15 mouse cellular contexts compared by ENCODE assay signal in the genomic region with DNA sequence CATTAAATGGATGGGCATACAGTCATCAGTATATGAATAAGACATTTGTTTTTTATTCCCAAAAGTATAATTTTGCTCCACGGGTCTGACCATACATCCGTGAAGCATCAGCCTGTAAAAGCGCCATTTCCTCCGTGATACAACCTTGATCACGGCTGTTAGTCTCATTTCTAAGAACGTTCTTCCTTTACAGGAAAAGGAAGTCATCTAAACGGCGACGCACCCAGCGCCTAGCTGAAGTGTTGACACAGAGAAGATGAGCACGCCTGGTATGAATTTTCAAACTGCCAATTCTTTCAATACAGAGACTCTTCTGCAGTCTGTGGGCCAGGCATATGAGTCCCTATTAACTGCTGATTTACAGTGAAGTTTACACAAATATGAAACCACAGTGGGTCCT.
DNase-seq lines count a peak whose midpoint lies in the region; ATAC-seq lines count a peak whose summit lies in the region.
"Had no signal": no experiment of that assay in that cellular context is flagged by ENCODE, and none has a peak within 500 bp of the region (broad histone marks: within the 10 kb centered on the region; RNA-seq: fewer than 3 reads in every experiment).

No protein-coding gene starts in this region.

- H3K9ac ChIP-seq in heart, embryonic 15.5 days = no peak overlapping the region
- H3K9ac ChIP-seq in liver, embryonic 15.5 days = no peak overlapping the region
- H3K9ac ChIP-seq in midbrain, embryonic 11.5 days (ENCODE audit: low read length) = no peak overlapping the region
- H3K9ac ChIP-seq in kidney, embryonic 15.5 days = no peak overlapping the region
- H3K9ac ChIP-seq: forebrain, embryonic 13.5 days; lung, embryonic 15.5 days; midbrain, embryonic 12.5 days; stomach, embryonic 15.5 days had no signal

- H3K9me3 ChIP-seq in heart, embryonic 15.5 days (replicated peaks) = no peaks in the 10 kb centered on the region
- H3K9me3 ChIP-seq in liver, embryonic 15.5 days (replicated peaks) = no peaks in the 10 kb centered on the region
- H3K9me3 ChIP-seq in midbrain, embryonic 11.5 days (ENCODE audit: control insufficient read depth, low read length) = no peaks in the 10 kb centered on the region
- H3K9me3 ChIP-seq in kidney, embryonic 15.5 days (replicated peaks) = no peaks in the 10 kb centered on the region
- H3K9me3 ChIP-seq: forebrain, embryonic 13.5 days; lung, embryonic 15.5 days; midbrain, embryonic 12.5 days; stomach, embryonic 15.5 days had no signal

- no peaks in the 10 kb centered on the region for H3K27me3 ChIP-seq in heart, embryonic 15.5 days
- H3K27me3 ChIP-seq in liver, embryonic 15.5 days = no peaks in the 10 kb centered on the region
- no peaks in the 10 kb centered on the region for H3K27me3 ChIP-seq in midbrain, embryonic 11.5 days (ENCODE audit: control insufficient read depth, insufficient read depth, low read length)
- H3K27me3 ChIP-seq in kidney, embryonic 15.5 days = no peaks in the 10 kb centered on the region
- H3K27me3 ChIP-seq: forebrain, embryonic 13.5 days; lung, embryonic 15.5 days; midbrain, embryonic 12.5 days; stomach, embryonic 15.5 days had no signal

- H3K4me3 ChIP-seq in heart, embryonic 15.5 days = no peak overlapping the region
- H3K4me3 ChIP-seq in liver, embryonic 15.5 days (replicated peaks) = no peak overlapping the region
- H3K4me3 ChIP-seq in midbrain, embryonic 11.5 days (ENCODE audit: low read depth, low read length) = no peak overlapping the region
- no peak overlapping the region for H3K4me3 ChIP-seq in kidney, embryonic 15.5 days (replicated peaks)
- H3K4me3 ChIP-seq: forebrain, embryonic 13.5 days; lung, embryonic 15.5 days; midbrain, embryonic 12.5 days; stomach, embryonic 15.5 days had no signal

- DNase-seq in heart, postnatal 25 days (ENCODE audit: low spot score) = no peak
- DNase-seq in CD8-positive naive resting alpha-beta T cell, adult 2 months (ENCODE audit: low read depth in 2 of 2, low spot score in 2 of 2) = peak; percentile 3 to 7
- DNase-seq in thymus, postnatal 0 days (ENCODE audit: low spot score) = peak; percentile 35
- DNase-seq in frontal cortex, postnatal 36 days (ENCODE audit: low spot score in 2 of 2) = no peak
- no peak for DNase-seq in midbrain, embryonic 11.5 days (ENCODE audit: low spot score, missing footprints)
- DNase-seq: cerebellum, adult 11 months; kidney, postnatal 14 days; right cerebral cortex, postnatal 25 days had no signal

- H3K36me3 ChIP-seq in heart, embryonic 15.5 days = no peaks in the 10 kb centered on the region
- no peaks in the 10 kb centered on the region for H3K36me3 ChIP-seq in liver, embryonic 15.5 days (replicated peaks)
- H3K36me3 ChIP-seq in midbrain, embryonic 11.5 days (ENCODE audit: control insufficient read depth, insufficient read depth, low read length) = no peaks in the 10 kb centered on the region
- H3K36me3 ChIP-seq in kidney, embryonic 15.5 days = no peaks in the 10 kb centered on the region
- H3K36me3 ChIP-seq: lung, embryonic 15.5 days; midbrain, embryonic 12.5 days; stomach, embryonic 15.5 days had no signal

- H3K4me2 ChIP-seq in heart, embryonic 15.5 days = no peak overlapping the region
- peak overlapping the region; percentile 48; the same call in 1 of the 2 replicates for H3K4me2 ChIP-seq in liver, embryonic 15.5 days
- no peak overlapping the region for H3K4me2 ChIP-seq in midbrain, embryonic 11.5 days
- H3K4me2 ChIP-seq in kidney, embryonic 15.5 days = no peak overlapping the region
- H3K4me2 ChIP-seq: forebrain, embryonic 13.5 days; lung, embryonic 15.5 days; midbrain, embryonic 12.5 days; stomach, embryonic 15.5 days had no signal

- intact Hi-C loops in heart, postnatal 25 days (cut with DNase I) = loop anchor here (5.0 kb wide), 1 partner anchor 148 kb away; a partner anchor contains a TSS

- no peak for ATAC-seq in heart, embryonic 15.5 days (replicated peaks; ENCODE audit: insufficient number of reproducible peaks, insufficient read depth, low FRiP score, low read depth)
- ATAC-seq in liver, embryonic 15.5 days (ENCODE audit: insufficient read depth) = no peak
- no peak for ATAC-seq in midbrain, embryonic 11.5 days (ENCODE audit: low FRiP score)
- ATAC-seq in kidney, embryonic 15.5 days (replicated peaks; ENCODE audit: low FRiP score) = no peak
- ATAC-seq: forebrain, embryonic 13.5 days had no signal

- peaks cover 16% of the 10 kb centered on the region for H3K4me1 ChIP-seq in heart, embryonic 15.5 days (replicated peaks)
- peaks cover 37% of the 10 kb centered on the region for H3K4me1 ChIP-seq in liver, embryonic 15.5 days (replicated peaks)
- H3K4me1 ChIP-seq in midbrain, embryonic 11.5 days (ENCODE audit: control insufficient read depth, insufficient read depth, low read length) = no peaks in the 10 kb centered on the region
- no peaks in the 10 kb centered on the region for H3K4me1 ChIP-seq in kidney, embryonic 15.5 days
- H3K4me1 ChIP-seq: forebrain, embryonic 13.5 days; midbrain, embryonic 12.5 days; stomach, embryonic 15.5 days had no signal

- WGBS in heart, embryonic 15.5 days = 62% methylated on average over 11 of the region's 11 CpGs
- 20% methylated on average over 11 of the region's 11 CpGs for WGBS in liver, embryonic 15.5 days (ENCODE audit: insufficient replicate concordance)
- 89% methylated on average over 11 of the region's 11 CpGs for WGBS in midbrain, embryonic 11.5 days
- WGBS in kidney, embryonic 15.5 days = 81% methylated on average over 11 of the region's 11 CpGs

- H3K27ac ChIP-seq in heart, embryonic 15.5 days = peak overlapping the region; percentile 72; the same call in 1 of the 2 replicates
- no peak overlapping the region for H3K27ac ChIP-seq in liver, embryonic 15.5 days (replicated peaks)
- H3K27ac ChIP-seq in midbrain, embryonic 11.5 days (ENCODE audit: low read depth, low read length) = no peak overlapping the region
- no peak overlapping the region for H3K27ac ChIP-seq in kidney, embryonic 15.5 days
- H3K27ac ChIP-seq: forebrain, embryonic 13.5 days; lung, embryonic 15.5 days; midbrain, embryonic 12.5 days; stomach, embryonic 15.5 days had no signal

Comparison
In these comparisons a context has a peak if more than half of its experiments do, and no peak if none do; other contexts are left out.
1. DNase-seq: peak in CD8-positive naive resting alpha-beta T cell, adult 2 months (2 of 2) and thymus, postnatal 0 days (single experiment); none in heart, postnatal 25 days (single experiment), frontal cortex, postnatal 36 days (0 of 2) and midbrain, embryonic 11.5 days (single experiment).